Comparison of ENCODE assay signal across 7 mouse cellular contexts in the genomic region with DNA sequence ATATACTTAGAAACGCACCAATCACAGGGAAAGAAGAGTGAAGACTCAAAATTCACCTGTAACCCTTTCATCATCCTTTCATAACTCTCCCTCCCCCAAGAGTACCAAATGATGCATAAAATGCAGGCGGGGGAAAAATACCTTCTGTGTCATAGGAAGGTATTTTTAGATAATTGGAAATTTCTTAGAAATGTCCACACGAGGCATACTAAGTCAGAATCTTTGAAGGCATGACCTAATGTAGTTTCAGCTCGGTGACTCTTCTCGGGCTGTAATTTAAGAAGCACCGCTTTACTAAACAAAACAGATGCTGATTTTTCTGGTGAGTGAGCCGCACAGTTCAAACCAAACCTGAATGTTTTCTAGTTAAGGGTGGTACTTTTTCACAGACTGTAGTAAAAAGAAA. TPM values are rescaled to one million over a fixed set of nuclear protein-coding genes. Genes with fewer than 3 reads are reported as not detected.
DNase-seq lines count a peak whose midpoint lies in the region; ATAC-seq lines count a peak whose summit lies in the region.

A gene (plus strand): TSS at position 304 of the 406 bp plus-strand sequence.

- H3K4me2 ChIP-seq in forebrain, embryonic 16.5 days (ENCODE audit: low read length): peak within 1 kb of the TSS; percentile 83
- peak within 1 kb of the TSS; percentile 53 for H3K4me2 ChIP-seq in limb, embryonic 12.5 days

- DNase-seq in CD4-positive, CD25-positive, alpha-beta regulatory T cell, adult 2 months (ENCODE audit: low read depth, low spot score): peak; percentile 51
- peak; percentile 28 for DNase-seq in ES-CJ7 (ENCODE audit: low read depth, low spot score)
- peak; percentile 10 for DNase-seq in retina, embryonic 14.5 days (ENCODE audit: low spot score)
- DNase-seq in embryo, embryonic 10 days (ENCODE audit: low spot score): no peak
- no peak for DNase-seq in layer of hippocampus, adult 9-10 months (ENCODE audit: low spot score)

- peaks cover 7% of the 10 kb centered on the region for H3K4me1 ChIP-seq in forebrain, embryonic 16.5 days (replicated peaks; ENCODE audit: control insufficient read depth, insufficient read depth, low read length)
- peaks cover 7% of the 10 kb centered on the region; the same call in 1 of the 2 replicates for H3K4me1 ChIP-seq in limb, embryonic 12.5 days (replicated peaks)

- H3K4me3 ChIP-seq in forebrain, embryonic 16.5 days (replicated peaks; ENCODE audit: low read length): peak within 1 kb of the TSS; percentile 53
- H3K4me3 ChIP-seq in limb, embryonic 12.5 days (replicated peaks): peak within 1 kb of the TSS; percentile 62

- 35% methylated on average over 7 of the region's 7 CpGs for WGBS in forebrain, embryonic 16.5 days
- 31% methylated on average over 7 of the region's 7 CpGs for WGBS in limb, embryonic 12.5 days

- no peaks in the 10 kb centered on the region for H3K36me3 ChIP-seq in forebrain, embryonic 16.5 days (ENCODE audit: control insufficient read depth, insufficient read depth)
- H3K36me3 ChIP-seq in limb, embryonic 12.5 days: no peaks in the 10 kb centered on the region

- H3K27me3 ChIP-seq in forebrain, embryonic 16.5 days (replicated peaks; ENCODE audit: control insufficient read depth, insufficient read depth, low read length): no peaks in the 10 kb centered on the region
- no peaks in the 10 kb centered on the region for H3K27me3 ChIP-seq in limb, embryonic 12.5 days

- H3K9ac ChIP-seq in forebrain, embryonic 16.5 days (replicated peaks; ENCODE audit: low read depth, low read length): peak within 1 kb of the TSS; percentile 55
- peak within 1 kb of the TSS; percentile 71 for H3K9ac ChIP-seq in limb, embryonic 12.5 days (replicated peaks)

- peak within 1 kb of the TSS; percentile 33; the same call in 1 of the 2 replicates for H3K27ac ChIP-seq in forebrain, embryonic 16.5 days (ENCODE audit: low read length)
- peak within 1 kb of the TSS; percentile 94 for H3K27ac ChIP-seq in limb, embryonic 12.5 days

- ATAC-seq in forebrain, embryonic 16.5 days: no peak
- 0 out of 2 replicates have a peak, but pooled peaks have one; percentile 5 for ATAC-seq in limb, embryonic 12.5 days (ENCODE audit: insufficient number of reproducible peaks, insufficient read depth, low FRiP score, low TSS enrichment, low read depth)

- H3K9me3 ChIP-seq in forebrain, embryonic 16.5 days (ENCODE audit: control insufficient read depth, low read length): no peaks in the 10 kb centered on the region
- H3K9me3 ChIP-seq in limb, embryonic 12.5 days: no peaks in the 10 kb centered on the region

RNA-seq across cellular contexts. Expression of the gene that starts here (rescaled TPM):
- polyA plus RNA-seq in forebrain, embryonic 16.5 days (2015; fragmentation: Nextera tagmentation; extraction: Ambion mirVana): 5.9 and 6.5 TPM in 2 replicates
- polyA plus RNA-seq in limb, embryonic 12.5 days (2016; fragmentation: Nextera tagmentation; extraction: Ambion mirVana): 27.1 and 27.2 TPM in 2 replicates

Comparison
In these comparisons a context has a peak if more than half of its experiments do, and no peak if none do; other contexts are left out.
1. DNase-seq: peak in CD4-positive, CD25-positive, alpha-beta regulatory T cell, adult 2 months (single experiment), ES-CJ7 (single experiment) and retina, embryonic 14.5 days (single experiment); none in embryo, embryonic 10 days (single experiment) and layer of hippocampus, adult 9-10 months (single experiment).